8 mouse cellular contexts compared by ENCODE assay signal in genomic region chr10:75921726-75922560, GRCm38 (mm10). TPM values are rescaled to one million over a fixed set of nuclear protein-coding genes. Genes with fewer than 3 reads are reported as not detected.
DNase-seq lines count a peak whose midpoint lies in the region; ATAC-seq and TF ChIP-seq lines count a peak whose summit lies in the region.

No protein-coding gene starts in this region.

- peak overlapping the region; percentile 99 for H3K4me3 ChIP-seq in gastrocnemius, adult 2 months
- peak overlapping the region; percentile 99 for H3K4me3 ChIP-seq in heart, postnatal 0 days (ENCODE audit: low read depth, low read length)
- H3K4me3 ChIP-seq in neural tube, embryonic 15.5 days (replicated peaks), result peak overlapping the region; percentile 95

- H3K27me3 ChIP-seq in heart, postnatal 0 days (ENCODE audit: control insufficient read depth, insufficient read depth, low read length), result no peaks in the 10 kb centered on the region
- no peaks in the 10 kb centered on the region for H3K27me3 ChIP-seq in neural tube, embryonic 15.5 days (replicated peaks)

- DNase-seq in gastrocnemius, adult 2 months, result no peak
- no peak for DNase-seq in gastrocnemius, postnatal 36 days
- peak; percentile 26 for DNase-seq in urinary bladder, postnatal 14 days (ENCODE audit: low spot score)
- no peak for DNase-seq in urinary bladder, adult 2 months (ENCODE audit: low spot score)
- DNase-seq in heart, postnatal 0 days (ENCODE audit: low spot score), result no peak
- DNase-seq in liver, result peak; percentile 36
- no peak for DNase-seq in spleen, postnatal 36 days (ENCODE audit: low spot score in 2 of 2)

- peaks cover 14% of the 10 kb centered on the region for H3K4me1 ChIP-seq in heart, postnatal 0 days (ENCODE audit: control insufficient read depth, insufficient read depth)
- peaks cover 48% of the 10 kb centered on the region for H3K4me1 ChIP-seq in neural tube, embryonic 15.5 days

- TF ChIP-seq CTCF in gastrocnemius, adult 2 months (IDR thresholded peaks at IDR 0.05), result no peak
- TF ChIP-seq CTCF in heart, postnatal 0 days (IDR thresholded peaks at IDR 0.05; ENCODE audit: low read depth), result no peak

- peak overlapping the region; percentile 88 for H3K9ac ChIP-seq in heart, postnatal 0 days (replicated peaks; ENCODE audit: low read depth, low read length)
- H3K9ac ChIP-seq in neural tube, embryonic 15.5 days (replicated peaks), result peak overlapping the region; percentile 98

- no peak for TF ChIP-seq EP300 in heart, postnatal 0 days (IDR thresholded peaks at IDR 0.05; ENCODE audit: low read depth)

- ATAC-seq in heart, postnatal 0 days (ENCODE audit: insufficient read depth, low read depth), result peak; percentile 27
- peak; percentile 63 for ATAC-seq in neural tube, embryonic 15.5 days (ENCODE audit: low FRiP score)

- 5% methylated on average over 22 of the region's 22 CpGs for WGBS in heart, postnatal 0 days
- 4% methylated on average over 22 of the region's 22 CpGs for WGBS in neural tube, embryonic 15.5 days

- intact Hi-C loops in gastrocnemius, adult 2 months (cut with DNase I), result no loop called here
- intact Hi-C loops in gastrocnemius, postnatal 36 days (cut with DNase I), result loop anchor here (2.0 kb wide), 1 partner anchor 23 kb away; no protein-coding TSS in a partner anchor

- H3K9me3 ChIP-seq in heart, postnatal 0 days (replicated peaks; ENCODE audit: control insufficient read depth, low read length), result no peaks in the 10 kb centered on the region
- no peaks in the 10 kb centered on the region for H3K9me3 ChIP-seq in neural tube, embryonic 15.5 days (replicated peaks)

- H3K36me3 ChIP-seq in heart, postnatal 0 days (replicated peaks; ENCODE audit: control insufficient read depth, insufficient read depth, low read length), result peaks cover 20% of the 10 kb centered on the region
- peaks cover 4% of the 10 kb centered on the region for H3K36me3 ChIP-seq in neural tube, embryonic 15.5 days

- peak overlapping the region; percentile 96 for H3K27ac ChIP-seq in gastrocnemius, adult 2 months
- H3K27ac ChIP-seq in heart, postnatal 0 days (ENCODE audit: low read depth), result peak overlapping the region; percentile 94
- H3K27ac ChIP-seq in neural tube, embryonic 15.5 days (replicated peaks), result peak overlapping the region; percentile 99

- peak overlapping the region; percentile 98 for H3K4me2 ChIP-seq in heart, postnatal 0 days (ENCODE audit: low read depth, low read length)
- peak overlapping the region; percentile 81 for H3K4me2 ChIP-seq in neural tube, embryonic 15.5 days

RNA-seq across cellular contexts. Expression of gene Smarcb1, which starts 0.5 kb away (rescaled TPM):
- 10 to 100 TPM; 13.0 to 17.7 TPM for total RNA-seq in gastrocnemius, adult 2 months (2021)
- 10 to 100 TPM; 10.8 to 12.2 TPM for total RNA-seq in gastrocnemius, postnatal 36 days (2021)
- 41.7 and 46.8 TPM in 2 replicates for polyA plus RNA-seq in urinary bladder, adult 2 months (2012; rRNA removed)
- total RNA-seq in heart, postnatal 0 days (2014; rRNA removed; ENCODE audit: low replicate concordance), result 45.7 and 51.2 TPM in 2 replicates
- polyA plus RNA-seq in heart, postnatal 0 days (2015; fragmentation: Nextera tagmentation; extraction: Ambion mirVana), result 63.9 and 65.7 TPM in 2 replicates
- polyA plus RNA-seq in neural tube, embryonic 15.5 days (2015; fragmentation: Nextera tagmentation; extraction: Ambion mirVana), result 229 and 243 TPM in 2 replicates

RNA-seq across cellular contexts. Expression of gene Chchd10, which starts 11.0 kb away (rescaled TPM):
- total RNA-seq in gastrocnemius, adult 2 months (2021), result 1,000 to 10,000 TPM; 1,469 to 1,586 TPM
- total RNA-seq in gastrocnemius, postnatal 36 days (2021), result 1,000 to 10,000 TPM; 1,320 to 1,585 TPM
- polyA plus RNA-seq in urinary bladder, adult 2 months (2012; rRNA removed), result 140 and 179 TPM in 2 replicates
- 1,554 and 1,749 TPM in 2 replicates for total RNA-seq in heart, postnatal 0 days (2014; rRNA removed; ENCODE audit: low replicate concordance)
- 1,293 and 1,345 TPM in 2 replicates for polyA plus RNA-seq in heart, postnatal 0 days (2015; fragmentation: Nextera tagmentation; extraction: Ambion mirVana)
- polyA plus RNA-seq in neural tube, embryonic 15.5 days (2015; fragmentation: Nextera tagmentation; extraction: Ambion mirVana), result 166 and 190 TPM in 2 replicates

RNA-seq across cellular contexts. Expression of gene Mmp11, which starts 14.4 kb away (rescaled TPM):
- total RNA-seq in gastrocnemius, adult 2 months (2021), result 1 to 10 TPM; 2.5 to 2.8 TPM
- total RNA-seq in gastrocnemius, postnatal 36 days (2021), result 1 to 10 TPM; 2.1 to 2.3 TPM
- 18.8 and 20.1 TPM in 2 replicates for polyA plus RNA-seq in urinary bladder, adult 2 months (2012; rRNA removed)
- 13.7 and 29.4 TPM in 2 replicates for total RNA-seq in heart, postnatal 0 days (2014; rRNA removed; ENCODE audit: low replicate concordance)
- 12.6 and 15.4 TPM in 2 replicates for polyA plus RNA-seq in heart, postnatal 0 days (2015; fragmentation: Nextera tagmentation; extraction: Ambion mirVana)
- polyA plus RNA-seq in neural tube, embryonic 15.5 days (2015; fragmentation: Nextera tagmentation; extraction: Ambion mirVana), result 18.6 and 25.4 TPM in 2 replicates

RNA-seq across cellular contexts. Expression of gene Gm867, which starts 18.5 kb away (rescaled TPM):
- not detected for total RNA-seq in gastrocnemius, adult 2 months (2021)
- not detected for total RNA-seq in gastrocnemius, postnatal 36 days (2021)
- not detected in 2 replicates for polyA plus RNA-seq in urinary bladder, adult 2 months (2012; rRNA removed)
- total RNA-seq in heart, postnatal 0 days (2014; rRNA removed; ENCODE audit: low replicate concordance), result not detected in 2 replicates
- 0.31 and 0.32 TPM in 2 replicates for polyA plus RNA-seq in heart, postnatal 0 days (2015; fragmentation: Nextera tagmentation; extraction: Ambion mirVana)
- polyA plus RNA-seq in neural tube, embryonic 15.5 days (2015; fragmentation: Nextera tagmentation; extraction: Ambion mirVana), result 2.3 TPM in 2 replicates

RNA-seq across cellular contexts. Expression of gene Vpreb3, which starts 20.9 kb away (rescaled TPM):
- not detected for total RNA-seq in gastrocnemius, adult 2 months (2021)
- total RNA-seq in gastrocnemius, postnatal 36 days (2021), result not detected
- not detected in 2 replicates for polyA plus RNA-seq in urinary bladder, adult 2 months (2012; rRNA removed)
- total RNA-seq in heart, postnatal 0 days (2014; rRNA removed; ENCODE audit: low replicate concordance), result 1.3 TPM in 1 of 2 replicates, not detected in the other
- polyA plus RNA-seq in heart, postnatal 0 days (2015; fragmentation: Nextera tagmentation; extraction: Ambion mirVana), result 0.22 and 0.73 TPM in 2 replicates
- 1.0 and 1.4 TPM in 2 replicates for polyA plus RNA-seq in neural tube, embryonic 15.5 days (2015; fragmentation: Nextera tagmentation; extraction: Ambion mirVana)

Comparison
In these comparisons a context has a peak if more than half of its experiments do, and no peak if none do; other contexts are left out.
1. DNase-seq: peak in urinary bladder, postnatal 14 days (single experiment) and liver (single experiment); none in gastrocnemius, adult 2 months (single experiment), gastrocnemius, postnatal 36 days (0 of 2), urinary bladder, adult 2 months (single experiment), heart, postnatal 0 days (single experiment) and spleen, postnatal 36 days (0 of 2).
2. Peak in every context shown above with its lines, with median percentiles within 50 percentile points of each other: H3K27ac ChIP-seq and H3K4me3 ChIP-seq.